Mouse (Mus musculus): Measurements from ENCODE around the gene Mrps14.

Gene Mrps14

DNA sequence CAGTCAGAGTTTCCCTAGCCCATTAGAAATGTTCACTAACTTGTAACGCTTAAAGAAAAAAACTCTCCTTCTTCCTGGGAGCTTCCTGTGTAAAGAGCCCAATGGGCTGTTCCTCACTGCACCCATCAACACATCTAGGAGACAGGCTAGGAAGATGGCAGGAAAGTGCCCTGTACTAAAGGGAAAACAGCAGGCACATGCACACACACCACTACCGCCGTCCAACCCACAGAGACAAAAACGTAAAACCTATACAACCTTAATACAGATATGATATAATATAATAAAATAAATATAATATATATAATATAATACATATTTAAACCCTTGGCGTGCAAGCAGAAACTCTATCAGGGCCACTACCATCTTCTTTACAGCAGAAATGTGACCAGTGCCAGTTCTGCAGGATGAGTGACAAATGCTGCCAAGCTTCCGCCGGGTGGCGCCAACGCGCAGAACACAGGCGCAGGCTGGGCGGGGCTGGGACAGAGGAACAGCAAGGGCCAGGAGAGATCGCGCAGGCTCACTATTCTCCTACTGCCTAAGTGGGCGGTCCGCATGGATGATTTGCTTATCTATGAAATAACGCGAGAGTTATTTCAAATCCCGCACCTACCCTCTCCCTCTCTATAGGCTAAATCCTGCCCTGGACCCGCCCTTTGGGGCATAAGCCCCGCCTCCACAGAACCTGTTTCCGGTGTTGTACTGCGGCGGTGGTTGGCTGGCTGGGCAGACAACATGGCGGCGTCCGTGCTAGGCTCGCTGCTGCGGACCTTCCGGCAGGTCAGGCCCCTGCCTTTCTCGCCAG is at the start of gene Mrps14:
Mrps14 (plus strand) TSS at position 687 of the 808 bp plus-strand sequence.
- peak; percentile 98 to 99 for DNase-seq

DNA sequence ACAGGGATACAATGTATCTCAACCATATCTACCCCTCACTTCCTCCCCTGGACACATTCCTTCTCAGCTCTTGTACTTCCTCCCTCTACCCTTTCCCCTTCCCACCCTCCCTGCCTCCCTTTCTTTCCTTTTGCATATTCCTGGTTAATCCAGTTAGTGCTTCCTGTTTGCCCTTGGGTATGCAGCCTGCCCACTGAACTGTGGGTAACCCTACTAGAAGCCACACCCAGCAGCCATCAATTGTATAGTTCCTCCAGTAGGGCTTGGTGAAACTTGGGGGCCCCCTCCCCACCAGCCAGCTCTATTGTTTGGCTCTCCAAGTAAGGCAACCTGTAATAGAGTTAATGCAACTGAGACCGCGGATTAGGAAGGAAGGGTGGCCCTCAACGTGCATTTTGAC is 49.4 kb upstream of the Mrps14 start:
- no peak for DNase-seq

DNA sequence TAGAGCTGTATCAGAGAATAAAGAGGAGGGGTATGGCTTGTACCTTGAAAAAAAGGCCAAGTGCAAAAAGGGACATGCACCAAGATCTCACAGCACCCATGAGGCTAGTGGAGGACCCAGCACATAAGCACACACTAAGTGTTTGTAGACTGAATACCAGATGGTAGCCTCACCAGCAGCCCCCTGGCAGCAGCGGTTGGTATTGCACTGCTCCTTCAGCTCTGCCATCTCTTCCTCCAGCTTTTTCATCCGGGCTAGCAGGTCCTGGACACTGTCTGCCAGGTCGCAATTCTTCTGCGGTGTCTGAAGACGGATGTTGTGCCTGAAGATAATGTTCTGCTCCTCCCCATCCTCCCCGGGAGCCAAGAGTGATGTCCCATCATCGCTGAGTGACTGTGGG is 47.7 kb upstream of the Mrps14 start:
- DNase-seq, result no peak

DNA sequence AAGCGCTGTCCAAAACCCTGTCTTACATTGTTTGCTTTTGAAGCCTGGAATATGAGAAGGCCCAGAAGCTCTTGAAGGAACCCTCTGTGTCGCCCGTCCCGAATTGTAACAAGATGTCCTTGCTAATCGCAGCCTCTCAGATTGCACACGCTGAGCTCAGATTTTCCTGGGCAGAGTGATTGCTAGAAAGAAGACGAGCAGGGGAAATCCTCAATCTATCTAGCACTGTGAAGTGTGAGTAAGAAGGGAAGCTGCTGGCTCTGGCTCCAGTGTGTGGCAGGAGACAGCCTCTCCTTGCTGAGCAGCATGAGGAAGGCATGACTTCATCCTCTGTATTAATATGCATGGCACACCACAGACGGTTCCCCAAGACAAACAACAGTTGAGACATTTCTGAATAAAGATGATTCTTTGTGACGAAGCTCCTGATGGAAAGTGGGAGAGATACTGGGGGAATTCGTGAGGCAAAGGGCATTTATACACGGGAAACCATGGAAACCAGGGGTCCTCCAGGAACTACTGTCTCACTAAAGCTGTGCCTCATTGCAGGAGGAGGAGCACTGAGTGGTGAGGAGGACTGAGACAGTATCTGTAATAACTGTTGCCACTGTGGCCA is 45.6 kb upstream of the Mrps14 start:
- DNase-seq, result no peak

DNA sequence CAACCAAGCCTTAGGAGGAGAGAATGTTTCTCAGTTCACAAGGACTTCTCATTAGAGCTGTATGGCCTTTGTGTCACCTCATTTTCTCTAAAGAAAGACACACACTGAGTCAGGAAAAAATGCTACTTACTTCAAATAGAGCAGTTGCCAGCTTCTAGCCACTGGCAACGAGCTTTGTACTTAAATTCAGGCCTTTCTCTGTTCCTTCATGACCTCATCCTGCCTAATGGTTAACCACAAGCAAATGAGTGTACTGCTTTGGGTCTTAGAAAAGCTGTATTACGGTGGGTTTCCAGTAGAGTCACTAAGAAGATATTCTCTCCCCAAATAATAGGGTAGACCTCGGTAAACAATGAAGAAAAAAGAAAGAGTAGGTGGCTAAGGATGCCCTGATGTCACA is 44.3 kb upstream of the Mrps14 start:
- no peak for DNase-seq

DNA sequence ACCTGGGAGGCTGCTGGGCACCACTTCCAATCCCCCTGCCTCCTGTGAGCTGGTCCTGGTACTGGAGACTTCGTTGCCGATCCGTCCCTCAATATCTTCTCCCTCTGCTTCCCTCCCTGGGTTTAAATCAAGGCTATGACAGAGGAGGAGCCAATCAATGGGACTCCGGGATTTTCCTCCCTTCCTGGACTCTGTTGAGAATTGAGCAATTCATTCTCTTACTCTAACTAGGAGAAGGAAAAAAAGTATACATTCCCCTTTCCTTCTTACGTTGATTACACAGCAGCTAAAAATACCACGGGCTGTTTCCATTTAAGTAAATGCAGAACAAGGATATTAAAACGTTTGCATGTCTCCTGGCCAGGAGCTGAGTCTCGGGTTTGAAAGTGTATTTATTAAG is 41.5 kb upstream of the Mrps14 start, which contains the start of gene Tnn:
Tnn (minus strand) TSS at position 101 of the 400 bp plus-strand sequence.
- no peak for DNase-seq

DNA sequence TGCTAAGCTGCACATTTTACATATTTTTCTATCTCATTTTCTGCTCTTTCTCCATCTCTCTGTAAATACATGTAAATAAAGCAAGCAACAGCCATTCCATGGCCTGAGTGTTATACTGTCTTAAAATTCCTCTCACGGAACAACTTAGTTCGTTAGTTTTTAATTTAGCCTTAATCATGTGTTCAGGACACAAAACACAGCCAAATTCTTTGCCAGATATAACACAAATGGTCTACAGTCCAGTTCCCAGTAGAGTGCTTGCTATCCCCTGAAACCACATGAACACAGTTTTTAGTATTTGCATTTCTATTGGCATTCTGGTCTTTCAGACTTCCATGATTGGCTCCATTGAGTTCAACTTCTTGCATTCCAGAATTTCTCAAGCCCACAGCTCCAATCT is 36.8 kb upstream of the Mrps14 start:
- no peak for DNase-seq

DNA sequence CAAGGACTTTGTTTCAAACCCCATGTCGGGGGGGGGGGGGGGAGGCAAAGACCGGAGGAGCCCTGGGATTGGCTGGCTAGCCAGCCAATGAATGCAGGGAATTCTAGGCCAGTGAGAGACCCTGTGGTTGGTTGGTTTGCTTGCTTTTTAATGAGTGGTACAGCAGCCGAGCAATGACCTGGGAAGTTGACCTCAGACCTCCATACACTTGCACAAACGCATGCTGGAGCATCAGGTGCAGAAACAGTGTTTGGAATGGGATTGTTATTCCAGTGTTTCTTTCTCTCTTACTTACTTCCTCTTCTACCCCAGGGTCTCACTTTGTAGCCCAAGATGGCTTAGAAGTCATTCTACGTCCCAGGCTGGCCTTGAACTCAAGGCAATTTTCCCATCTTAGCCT is 28.4 kb upstream of the Mrps14 start:
- no peak for DNase-seq

DNA sequence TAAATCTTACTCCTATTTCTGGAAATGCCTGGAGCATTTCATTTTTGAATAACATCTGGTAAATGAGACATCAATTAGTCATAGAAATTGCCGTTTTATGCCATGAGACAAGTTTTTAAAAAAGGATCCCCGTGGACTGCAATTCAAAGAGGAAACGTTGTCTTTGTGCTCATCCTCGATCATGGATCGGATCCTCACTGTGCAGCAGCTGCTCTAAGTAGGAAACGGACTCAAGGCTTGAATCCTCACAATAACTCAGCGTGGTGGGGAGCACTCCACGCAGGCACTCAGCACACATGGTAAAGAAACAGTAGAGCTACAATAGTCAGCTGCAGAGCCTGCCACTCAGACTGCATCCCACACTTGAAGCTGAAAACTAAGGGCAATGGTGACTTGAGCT is 18.1 kb upstream of the Mrps14 start:
- no peak for DNase-seq

DNA sequence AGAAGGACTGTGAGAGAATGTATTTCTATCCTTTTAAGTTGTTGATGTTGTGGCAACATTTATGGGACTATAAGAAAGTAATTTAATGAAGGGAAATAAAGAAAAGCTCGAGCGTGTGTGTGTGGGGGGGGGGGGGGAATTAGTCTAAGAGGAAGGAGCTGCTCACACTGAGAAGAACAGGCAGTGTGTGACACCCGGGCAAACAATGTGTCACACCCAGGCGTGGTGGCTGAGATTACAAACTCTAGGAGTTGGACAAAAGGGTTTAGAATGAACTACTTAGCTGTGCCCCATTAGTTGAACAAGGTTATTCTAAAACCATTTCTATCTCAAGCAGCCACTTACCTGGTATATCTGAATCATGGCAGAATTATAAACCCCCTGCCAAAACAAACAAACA is 13.8 kb upstream of the Mrps14 start:
- DNase-seq, result no peak

DNA sequence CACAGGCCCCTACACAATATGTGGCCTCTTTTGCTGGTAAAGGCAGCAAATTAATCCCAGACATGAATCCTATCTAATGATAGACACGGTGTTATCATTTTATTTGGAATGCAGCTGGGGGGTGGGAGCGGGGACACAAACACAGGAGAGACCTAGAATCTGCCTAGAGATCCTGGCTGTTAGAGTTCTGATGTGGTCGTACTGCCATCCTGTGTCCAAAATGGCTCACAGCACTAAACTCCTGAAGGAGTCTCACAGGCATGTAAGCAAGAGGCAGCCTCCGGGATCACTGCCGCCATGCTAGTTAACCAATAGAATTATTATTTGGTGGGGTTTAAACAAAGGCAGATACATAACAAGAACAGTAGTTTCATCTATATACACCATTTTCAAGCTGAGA is 10.5 kb upstream of the Mrps14 start:
- DNase-seq, result peak; percentile 28 to 34

DNA sequence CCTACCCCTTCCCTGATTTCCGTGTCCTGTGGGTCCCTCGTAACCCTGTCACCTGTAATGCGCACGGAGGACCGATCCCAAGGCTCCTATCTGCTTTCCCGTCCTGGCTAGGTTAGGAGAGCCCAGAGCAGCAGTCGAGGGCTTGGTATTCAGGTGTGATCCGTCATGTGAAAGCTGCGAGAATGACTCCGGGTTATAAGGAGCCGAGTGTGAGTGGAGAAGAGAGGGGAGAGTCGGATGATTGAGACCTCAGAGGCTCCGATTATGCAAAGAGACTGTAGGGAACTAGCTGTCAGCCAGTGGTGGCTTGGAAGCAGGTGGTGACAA is 285 bp downstream of the Mrps14 start:
- DNase-seq, result no peak

DNA sequence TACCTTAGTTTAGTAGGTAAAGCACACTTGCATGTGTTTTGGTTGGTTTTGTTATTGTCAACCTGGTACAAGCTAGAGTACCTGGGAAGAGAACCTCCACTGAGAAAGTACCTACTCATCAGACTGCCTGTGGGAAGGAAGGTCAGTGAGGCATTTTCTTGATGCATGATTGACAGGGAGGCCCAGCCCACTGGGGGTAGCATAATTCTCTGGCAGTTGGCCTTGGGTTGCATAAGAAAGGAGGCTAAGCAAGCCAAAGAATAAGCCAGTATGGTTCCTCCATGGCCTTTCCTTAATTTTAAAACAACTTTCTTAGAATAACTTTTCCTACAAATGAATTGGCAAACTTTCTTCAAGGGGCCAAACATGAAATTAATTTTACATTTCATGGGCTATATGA is 10.5 kb downstream of the Mrps14 start:
- DNase-seq, result no peak

DNA sequence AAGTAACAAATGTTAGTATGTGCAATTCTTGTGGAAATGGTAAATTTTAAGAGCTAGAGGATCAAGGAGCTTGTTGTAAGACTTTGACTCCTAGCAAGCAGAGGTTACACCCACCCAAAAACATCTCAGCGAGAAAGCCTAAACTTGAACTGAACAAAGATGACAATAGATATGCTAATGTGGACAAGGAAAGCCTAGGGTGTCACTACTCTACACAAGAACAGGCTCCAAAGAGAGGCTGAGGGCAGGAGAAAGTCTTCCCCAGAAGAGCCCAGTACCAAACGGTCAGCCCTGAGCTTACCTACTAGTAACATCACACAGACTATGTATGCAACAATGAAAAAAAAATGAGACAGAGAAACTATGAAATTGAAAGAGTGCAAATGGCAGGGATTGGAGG is 14.8 kb downstream of the Mrps14 start:
- DNase-seq, result no peak

DNA sequence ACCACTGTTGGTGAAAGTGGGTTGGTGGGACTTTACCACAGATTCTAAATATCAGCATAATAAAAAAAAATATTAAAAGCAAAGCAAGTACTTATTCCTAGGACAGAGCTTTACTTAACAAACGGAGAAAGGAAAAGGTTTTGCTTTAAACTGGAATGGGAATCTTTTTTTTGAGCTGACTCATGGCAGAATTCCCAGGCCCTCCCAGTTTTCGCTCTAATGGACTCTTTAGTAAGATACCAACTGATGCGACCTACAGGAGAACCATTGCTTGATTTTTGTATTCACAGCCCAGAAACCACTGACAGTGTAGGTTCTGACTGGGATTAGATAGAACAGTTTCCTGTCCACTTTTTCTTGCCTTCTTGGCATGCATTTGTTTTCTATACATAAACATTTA is 15.6 kb downstream of the Mrps14 start:
- no peak for DNase-seq

DNA sequence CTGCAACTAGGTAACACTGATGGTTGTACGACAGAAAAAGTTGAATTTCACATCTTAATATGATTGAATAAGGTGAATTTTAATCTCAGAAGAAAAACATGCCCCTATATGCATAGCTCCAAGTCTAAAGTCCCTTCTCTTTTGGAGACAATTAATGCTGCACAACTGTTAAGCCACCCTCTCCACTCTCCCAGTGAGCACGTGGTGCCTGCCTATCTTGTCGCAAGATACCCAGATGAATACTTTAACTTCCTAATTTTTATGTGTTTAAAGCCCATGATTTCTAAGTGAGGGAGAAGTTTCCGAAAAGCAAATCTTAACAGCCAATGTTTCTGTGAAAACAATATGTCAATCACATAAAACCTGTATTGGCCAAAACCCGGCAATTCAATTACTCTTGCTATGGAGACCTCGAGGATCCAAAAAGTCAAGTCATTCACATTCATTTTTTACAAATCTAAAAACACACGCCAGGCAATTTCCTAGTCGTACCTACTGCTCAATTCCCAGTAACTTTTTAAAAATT is 16.6 kb downstream of the Mrps14 start:
- DNase-seq, result no peak

DNA sequence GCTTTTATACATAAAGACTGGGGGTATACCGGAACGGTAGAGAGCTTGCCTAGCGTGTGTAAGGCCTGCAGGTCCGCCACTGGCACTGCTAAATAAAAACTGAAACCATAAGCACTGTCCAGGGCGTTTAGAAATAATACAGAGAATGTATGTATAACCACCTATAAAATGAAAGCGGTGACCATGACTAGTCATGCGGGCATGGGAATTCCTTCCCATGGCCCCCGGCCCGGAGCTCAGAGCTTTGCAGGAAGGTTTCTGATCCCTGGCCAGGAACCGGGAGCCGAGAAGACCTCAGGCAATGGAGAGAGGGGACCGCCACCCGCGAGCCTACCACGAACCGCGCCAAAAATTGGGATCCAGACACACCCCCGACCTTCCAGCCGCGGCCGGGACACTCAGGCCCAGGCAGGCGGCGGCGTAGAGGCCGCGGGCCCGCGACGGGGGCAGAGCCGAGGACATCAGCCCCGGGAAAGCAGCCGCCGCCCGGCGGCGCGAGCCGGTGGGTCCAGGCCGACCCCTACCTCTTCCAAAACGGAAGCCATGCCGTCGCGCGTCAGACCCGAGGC is 17.2 kb downstream of the Mrps14 start:
- peak; percentile 60 to 71 for DNase-seq

DNA sequence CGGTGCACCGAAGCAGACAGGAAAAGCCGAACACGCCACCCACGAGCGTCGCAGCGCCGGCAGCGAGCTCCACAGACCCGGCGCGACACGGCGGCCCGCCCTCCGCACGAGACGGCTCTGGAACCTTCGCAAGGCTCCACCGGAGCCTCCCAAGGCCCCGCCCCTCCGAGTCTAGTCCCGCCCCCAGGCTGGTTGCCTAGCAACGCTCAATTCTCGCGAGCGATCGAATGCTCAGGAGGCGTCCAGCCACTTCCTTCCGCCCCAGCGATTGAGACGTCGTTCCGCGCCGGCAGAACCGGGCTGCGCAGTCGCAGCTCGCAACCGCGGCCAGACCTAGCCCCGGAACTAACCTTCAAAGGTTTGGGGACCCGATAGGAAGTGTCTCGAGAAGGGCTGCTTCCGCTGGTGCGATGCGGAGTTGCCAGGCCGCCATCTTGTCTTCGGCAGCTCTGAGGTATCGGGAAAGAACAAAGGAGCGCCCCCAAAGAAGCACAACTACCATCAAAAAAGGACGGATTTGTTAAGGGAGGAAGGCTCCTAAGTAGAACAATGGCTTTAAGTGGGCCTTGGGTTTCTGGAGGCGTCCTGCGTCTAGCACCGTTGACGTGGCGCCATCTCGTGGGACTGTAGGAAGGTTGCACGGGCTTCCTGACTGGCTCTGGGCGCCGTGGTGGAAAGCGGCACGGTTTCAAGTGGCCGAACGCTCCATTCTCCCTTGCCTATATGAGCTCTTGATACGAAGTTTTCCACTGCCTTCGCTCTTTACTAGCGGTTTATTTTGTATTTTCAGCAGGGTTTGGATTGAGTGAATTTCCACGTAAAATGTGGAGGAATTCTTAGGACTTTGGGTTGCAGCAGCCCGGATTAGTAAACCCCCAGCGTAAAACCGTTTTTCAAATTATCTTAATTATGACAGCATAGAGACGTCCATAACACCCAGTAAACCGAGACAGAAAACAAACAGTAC is 18.0 kb downstream of the Mrps14 start, which contains the start of gene Cacybp:
Cacybp (minus strand) TSS at position 173 of the 967 bp plus-strand sequence.
- peak; percentile 99 to 100 for DNase-seq

DNA sequence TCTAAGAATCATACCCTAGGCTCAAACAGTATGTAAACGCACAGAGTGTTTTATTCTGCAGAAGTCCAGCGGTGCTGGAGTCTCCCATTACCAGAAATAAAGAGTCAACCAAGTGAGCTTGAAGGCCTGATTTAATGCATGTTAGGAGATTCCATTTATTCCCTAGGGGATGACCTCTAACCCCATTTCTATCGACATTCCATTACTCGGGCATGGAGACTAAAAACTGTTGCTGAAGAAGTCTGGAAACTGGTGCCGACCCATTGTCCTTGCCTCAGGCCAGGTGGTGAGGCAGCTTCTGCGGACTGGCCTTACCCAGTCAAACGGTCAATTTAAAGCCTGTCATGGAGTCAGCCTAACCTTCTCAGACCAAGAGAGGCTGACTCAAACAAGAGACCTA is 19.2 kb downstream of the Mrps14 start:
- no peak for DNase-seq

DNA sequence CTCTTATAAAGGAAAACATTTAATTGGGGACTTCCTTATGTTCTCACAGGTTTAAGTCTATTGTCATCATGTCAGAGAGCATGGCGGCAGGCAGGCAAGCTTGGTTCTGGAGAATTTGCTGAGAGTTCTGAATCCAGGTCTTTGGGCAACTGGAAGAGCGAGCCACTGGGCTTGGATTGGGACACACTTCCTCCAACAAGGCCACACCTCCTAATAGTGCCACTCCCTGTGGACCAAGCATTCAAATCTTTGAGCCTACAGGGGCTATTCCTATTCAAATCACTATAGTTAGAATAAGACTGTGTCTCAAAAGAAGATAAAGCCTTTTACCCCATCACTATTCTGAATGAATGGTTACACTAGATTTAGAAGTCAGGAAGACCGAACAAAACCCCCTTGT is 22.9 kb downstream of the Mrps14 start:
- DNase-seq, result no peak

DNA sequence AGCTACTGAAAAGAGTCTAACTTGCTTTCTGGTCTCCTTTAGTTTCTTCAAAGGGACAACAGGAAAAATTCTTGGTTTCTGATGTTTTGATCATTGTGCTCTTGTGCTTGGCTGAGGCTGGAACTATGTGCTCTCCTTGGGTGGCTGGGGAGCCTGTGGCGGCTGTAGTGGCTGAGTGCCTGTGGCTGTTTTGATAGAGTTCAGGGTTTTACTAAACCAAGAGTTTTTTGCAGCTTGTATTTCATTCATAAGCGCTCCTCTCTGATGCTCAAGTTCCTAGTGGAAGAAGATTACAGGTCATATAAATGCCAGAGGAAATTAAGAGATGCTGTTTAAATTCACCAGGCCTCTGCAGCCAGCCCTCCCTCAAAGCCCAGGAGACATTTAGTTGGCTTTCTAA is 29.1 kb downstream of the Mrps14 start:
- no peak for DNase-seq

DNA sequence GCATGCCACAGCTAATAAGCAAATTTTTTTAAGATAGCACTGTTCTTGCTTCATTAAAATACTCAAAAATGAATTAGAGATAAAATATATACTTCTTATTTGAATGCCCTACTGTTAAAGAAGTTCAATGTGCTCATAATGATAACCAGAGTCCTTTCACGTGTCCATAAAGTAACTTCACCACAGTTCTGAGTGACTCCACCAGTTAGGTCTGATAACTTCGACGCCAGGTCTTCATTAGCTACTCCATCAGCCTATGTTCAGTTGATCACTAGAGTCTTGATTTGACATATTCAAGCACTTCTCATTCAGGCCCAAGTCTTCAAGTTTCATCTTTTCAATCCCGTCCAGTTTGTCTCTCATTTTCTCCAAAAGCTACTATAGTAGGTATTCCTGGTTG is 32.2 kb downstream of the Mrps14 start:
- DNase-seq, result no peak

DNA sequence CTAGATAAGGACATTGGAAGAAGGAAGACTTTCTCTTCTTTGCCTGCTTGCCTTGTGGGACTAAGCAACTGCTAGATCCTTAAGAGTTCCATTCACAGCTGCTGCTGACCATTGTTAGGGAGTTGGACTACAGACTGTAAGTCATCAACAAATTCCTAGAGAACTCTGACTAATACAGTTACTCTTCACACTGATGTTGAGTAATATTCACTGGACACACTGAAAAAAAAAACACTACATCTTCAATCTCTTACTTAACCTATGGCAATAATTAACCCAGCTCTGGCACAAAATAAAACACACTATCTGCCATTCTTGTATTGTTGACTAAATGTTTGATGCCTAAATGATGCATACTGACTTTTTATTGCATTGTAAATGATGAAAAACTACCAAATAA is 32.8 kb downstream of the Mrps14 start:
- DNase-seq, result no peak

All from cerebellum, adult 18-20 months (tissue).